Mouse (Mus musculus) frontal cortex, postnatal 36 days (tissue): ENCODE measurements around the gene Klc1.

Experiments
- DNase-seq, 2 experiments: peaks; one replicate each; pipeline ENCODE4 v3.0.0; 2022; ENCODE audit warnings: low spot score in 2 of 2

Klc1 gene

DNA sequence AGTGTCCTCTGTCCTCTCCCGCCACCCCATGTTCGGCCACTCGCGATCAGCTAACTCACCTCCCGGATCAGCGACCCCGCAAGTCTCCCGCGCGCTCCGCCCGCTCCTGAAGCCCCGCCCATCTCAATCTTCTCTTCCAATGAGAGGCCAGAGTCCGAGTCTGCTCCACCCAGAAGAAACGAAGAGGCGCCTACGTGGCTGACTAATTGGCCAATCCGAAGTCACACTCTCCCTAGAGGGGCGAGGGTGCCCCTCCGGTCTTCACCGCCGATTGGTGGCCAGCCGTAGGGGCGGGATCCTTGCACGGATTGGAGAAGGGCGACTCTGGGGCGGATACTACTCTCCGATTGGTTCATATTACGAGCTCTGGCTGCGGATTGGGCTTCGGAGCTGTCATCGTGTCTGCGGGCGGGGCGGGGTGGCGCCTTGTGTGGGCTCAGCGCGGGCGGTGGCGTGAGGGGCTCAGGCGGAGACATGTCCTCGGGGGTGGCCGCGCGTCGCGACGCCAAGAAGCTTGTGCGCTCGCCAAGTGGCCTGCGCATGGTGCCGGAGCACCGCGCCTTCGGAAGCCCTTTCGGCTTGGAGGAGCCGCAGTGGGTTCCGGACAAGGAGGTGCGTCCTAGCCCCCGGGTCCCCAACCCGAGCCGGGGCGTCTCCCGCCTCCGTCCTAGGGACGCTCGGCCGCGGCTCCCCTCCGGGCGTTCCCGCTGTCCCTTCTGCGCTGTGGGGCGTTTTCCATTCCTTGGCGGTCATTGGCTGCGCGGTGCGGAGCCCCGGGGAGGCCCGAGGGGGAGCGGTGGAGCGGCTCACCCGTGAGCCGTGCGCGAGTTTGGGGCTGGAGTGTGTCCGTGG lies 55.3 kb downstream of the Klc1 start, which contains the start of the genes Xrcc3 and Zfyve21:
TSS of gene Xrcc3 (minus strand) at position 108 of the 852 bp plus-strand sequence.
TSS of gene Zfyve21 (plus strand) at position 405 of the 852 bp plus-strand sequence.
- DNase-seq: peak; percentile 97 to 98

- DNase-seq: no peak
These were observed 56.4 kb downstream of the Klc1 start for GRCm38 (mm10) chr12:111814769-111815762.

DNA sequence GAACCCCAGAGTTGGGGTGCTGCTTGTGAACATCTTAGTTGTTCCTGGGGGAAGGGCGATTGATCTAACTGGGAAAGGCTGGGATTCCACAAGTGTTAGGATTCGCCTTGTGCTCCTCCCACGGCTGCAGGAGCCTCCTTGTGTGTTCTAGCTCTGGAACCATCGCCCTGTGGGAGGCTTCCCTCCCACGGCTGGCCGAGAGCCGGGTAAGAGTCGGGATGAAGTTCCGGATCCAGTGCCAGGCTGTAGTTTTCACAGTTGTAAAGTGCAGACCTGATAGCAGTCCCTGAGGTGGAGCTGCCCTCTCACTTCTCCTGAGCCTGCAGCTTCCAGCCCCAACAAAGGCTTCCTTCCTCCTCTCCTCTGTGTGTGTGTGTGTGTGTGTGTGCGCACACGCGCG lies 57.9 kb downstream of the Klc1 start:
- DNase-seq: peak; percentile 79 to 81

DNA sequence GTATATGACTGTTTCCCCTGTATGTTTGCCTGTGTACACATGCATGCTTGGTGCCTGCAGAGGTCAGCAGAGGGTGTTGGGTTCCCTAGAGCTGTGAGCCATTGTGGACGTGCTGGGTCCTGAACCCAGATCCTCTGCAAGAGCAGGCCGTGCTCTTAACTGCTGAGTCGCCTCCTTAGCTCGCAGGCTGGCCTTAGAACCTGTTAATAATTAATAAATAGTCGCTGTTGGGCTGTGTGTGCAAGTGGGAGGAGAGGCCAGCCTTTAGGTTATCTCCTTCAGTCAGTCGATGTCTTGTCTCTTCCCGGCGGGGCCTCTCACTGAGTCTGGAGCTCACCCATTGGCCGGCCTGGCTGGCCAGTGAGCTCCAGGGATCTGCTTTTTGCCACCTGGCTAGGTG lies 58.3 kb downstream of the Klc1 start:
- no peak for DNase-seq

GRCm38 (mm10) chr12:111817991-111818390 lies 59.3 kb downstream of the Klc1 start:
- no peak for DNase-seq

- no peak for DNase-seq
These were observed 61.3 kb downstream of the Klc1 start for GRCm38 (mm10) chr12:111819936-111820335.

DNA sequence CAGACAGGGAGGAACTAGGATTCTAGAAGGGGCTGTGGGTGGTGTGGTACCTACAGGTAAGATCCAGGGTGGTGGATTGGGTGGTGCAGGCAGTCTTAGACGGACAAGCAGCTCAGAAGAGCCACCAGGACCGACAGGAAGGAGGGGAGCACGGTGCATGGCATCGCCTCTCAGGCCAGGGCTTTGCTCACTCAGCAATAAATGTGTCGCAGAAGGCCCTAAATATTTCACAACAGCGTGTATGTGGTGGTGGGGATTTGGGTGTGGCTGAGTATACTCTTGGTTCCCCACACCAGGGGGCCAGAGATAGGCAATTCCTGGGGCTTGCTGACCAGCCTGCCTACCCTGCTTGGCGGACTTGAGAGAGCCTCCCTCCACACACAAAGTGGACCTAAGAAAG lies 62.1 kb downstream of the Klc1 start:
- DNase-seq: no peak

DNA sequence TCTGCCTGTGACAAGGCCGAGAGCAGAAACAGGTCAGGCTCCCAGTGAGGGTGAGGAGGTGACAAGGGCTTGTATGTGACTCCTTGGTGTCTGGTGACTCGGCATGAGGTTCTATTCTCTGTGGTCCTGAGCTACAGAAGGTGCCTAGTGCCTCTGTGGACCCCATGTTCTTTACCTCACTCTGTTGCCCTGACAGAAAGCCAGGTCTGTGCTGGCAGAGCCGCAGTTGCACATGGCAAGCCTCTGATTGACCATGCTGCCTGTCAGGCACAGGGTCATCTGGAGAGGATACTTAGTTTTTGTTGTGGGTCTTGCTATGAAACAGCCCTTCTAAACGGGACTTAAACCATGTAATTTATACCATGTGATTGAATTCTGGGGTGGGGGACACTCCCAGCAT lies 63.3 kb downstream of the Klc1 start:
- no peak for DNase-seq

GRCm38 (mm10) chr12:111827556-111827955 lies 68.9 kb downstream of the Klc1 start:
- DNase-seq: no peak

GRCm38 (mm10) chr12:111829447-111829846 lies 70.8 kb downstream of the Klc1 start:
- peak in 1 of 2 experiments; percentile 53 for DNase-seq

DNA sequence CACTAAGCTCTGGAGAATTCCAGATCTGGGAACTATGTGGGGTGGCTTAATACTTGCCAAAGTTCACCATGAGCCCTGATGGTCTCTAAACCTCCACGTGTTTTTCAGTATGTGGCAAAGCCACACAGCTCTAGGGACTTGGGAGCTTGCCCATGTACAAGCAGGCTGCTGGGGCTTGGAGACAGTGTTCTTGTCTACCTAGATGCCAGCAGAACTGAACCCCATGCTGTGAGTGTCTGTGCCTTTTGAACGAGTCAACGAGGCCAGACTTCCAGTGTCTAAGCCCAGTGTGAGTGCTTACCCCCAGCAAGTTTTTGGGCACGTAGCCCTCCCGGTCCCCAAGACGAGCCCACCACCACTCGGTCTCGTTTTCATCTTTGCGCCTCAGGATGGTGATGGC lies 71.3 kb downstream of the Klc1 start:
- no peak for DNase-seq

- DNase-seq: no peak
These were observed 71.7 kb downstream of the Klc1 start for GRCm38 (mm10) chr12:111830375-111830774.

DNA sequence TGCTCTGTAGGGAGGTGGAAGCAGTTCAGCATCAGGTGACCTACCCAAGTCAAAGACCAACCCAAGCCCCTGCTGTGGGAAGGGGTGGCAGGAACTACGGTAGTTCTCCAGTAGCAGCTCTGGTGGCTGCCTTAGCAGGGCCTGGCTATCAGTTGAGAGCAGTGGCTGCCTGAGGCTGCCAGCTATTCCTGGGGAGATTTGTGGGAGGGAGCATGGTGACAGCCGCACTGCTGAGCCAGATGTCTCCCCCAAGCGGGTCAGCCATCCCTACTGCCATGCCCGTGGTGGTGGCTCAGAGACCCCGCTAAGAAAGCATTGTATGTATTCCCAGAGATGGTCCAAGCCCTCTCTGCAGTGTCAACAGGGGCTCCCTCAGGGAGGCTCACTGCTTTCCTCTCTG lies 74.0 kb downstream of the Klc1 start:
- no peak for DNase-seq

DNA sequence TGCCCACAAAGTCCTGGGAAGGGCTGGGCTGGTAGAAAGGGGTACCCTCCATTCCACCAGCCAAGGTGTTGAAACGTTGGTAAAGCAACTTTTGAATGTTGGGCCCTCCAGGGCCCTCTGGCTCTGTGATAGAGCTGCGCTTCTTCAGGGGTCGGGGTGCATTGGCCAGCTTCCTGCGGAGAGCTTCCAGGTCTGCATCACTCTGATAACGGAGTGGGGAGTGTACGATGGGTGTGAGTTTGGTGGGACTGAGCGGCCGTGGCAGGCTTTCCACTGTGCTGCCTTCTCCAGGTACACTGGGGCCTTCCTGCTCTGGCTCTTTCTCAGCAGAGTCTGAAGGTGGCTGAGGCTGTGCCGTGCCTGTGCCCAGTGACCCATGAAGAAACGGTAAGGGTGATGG lies 74.8 kb downstream of the Klc1 start:
- no peak for DNase-seq

- DNase-seq: no peak
These were observed 84.2 kb downstream of the Klc1 start for GRCm38 (mm10) chr12:111842565-111843433.

- DNase-seq: no peak
These were observed 84.8 kb downstream of the Klc1 start for GRCm38 (mm10) chr12:111843470-111843869.

DNA sequence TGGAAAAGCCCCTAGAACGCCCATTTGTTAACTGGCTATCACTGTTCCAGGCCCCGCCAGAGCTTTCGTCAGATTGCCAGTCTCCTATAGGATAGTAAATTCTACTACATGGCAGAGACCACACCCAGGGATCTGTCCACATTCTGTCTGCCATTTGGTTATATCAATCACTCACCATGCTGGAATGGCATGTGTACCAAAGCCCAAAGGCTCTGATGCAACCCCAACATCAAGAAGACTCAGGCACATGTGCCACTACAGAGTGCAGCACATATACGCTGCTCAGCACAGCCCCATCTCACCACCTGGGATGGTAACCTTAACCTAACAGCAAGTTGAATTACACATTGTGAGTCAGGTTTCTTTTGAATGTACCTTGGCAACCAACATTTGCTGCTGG lies 87.3 kb downstream of the Klc1 start:
- no peak for DNase-seq

DNA sequence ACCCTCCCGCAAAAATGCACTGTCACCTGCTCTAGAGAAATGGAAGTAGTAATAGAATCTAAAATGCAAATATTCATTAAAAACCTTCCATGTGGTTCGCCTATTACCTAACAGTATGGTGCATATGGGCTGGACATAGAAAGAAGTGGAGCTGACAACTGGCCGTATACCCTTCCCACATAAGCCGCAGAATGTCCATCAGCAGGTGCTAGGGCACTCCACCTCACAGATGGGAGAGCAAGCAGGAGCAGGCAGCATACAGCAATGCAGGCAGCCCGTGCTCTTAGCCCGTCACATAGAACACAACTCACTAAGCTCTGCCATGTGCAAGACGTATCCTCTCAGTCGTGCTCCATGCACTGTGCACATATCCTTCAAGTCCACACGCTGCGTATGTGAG lies 88.2 kb downstream of the Klc1 start:
- DNase-seq: no peak

- DNase-seq: no peak
These were observed 89.7 kb downstream of the Klc1 start for GRCm38 (mm10) chr12:111848300-111848798.

- no peak for DNase-seq
These were observed 92.6 kb downstream of the Klc1 start for GRCm38 (mm10) chr12:111851235-111851634.

GRCm38 (mm10) chr12:111851745-111852144 lies 93.1 kb downstream of the Klc1 start:
- no peak for DNase-seq
